Mouse (Mus musculus) ES-E14 (cell line): Measurements from ENCODE around the gene Chd6.

Experiments used
- HCFC1 ChIP-seq: IDR thresholded peaks from 2 replicates; pipeline ENCODE4 v1.6.1; 2012; ENCODE audit warnings: low read length, inconsistent platforms, borderline replicate concordance; ENCODE audit not compliant: insufficient read depth
- ZC3H11A ChIP-seq: IDR thresholded peaks from 2 replicates; pipeline ENCODE4 v1.6.1; 2012; ENCODE audit warnings: low read depth, mild to moderate bottlenecking, inconsistent platforms, low read length, borderline replicate concordance

DNA sequence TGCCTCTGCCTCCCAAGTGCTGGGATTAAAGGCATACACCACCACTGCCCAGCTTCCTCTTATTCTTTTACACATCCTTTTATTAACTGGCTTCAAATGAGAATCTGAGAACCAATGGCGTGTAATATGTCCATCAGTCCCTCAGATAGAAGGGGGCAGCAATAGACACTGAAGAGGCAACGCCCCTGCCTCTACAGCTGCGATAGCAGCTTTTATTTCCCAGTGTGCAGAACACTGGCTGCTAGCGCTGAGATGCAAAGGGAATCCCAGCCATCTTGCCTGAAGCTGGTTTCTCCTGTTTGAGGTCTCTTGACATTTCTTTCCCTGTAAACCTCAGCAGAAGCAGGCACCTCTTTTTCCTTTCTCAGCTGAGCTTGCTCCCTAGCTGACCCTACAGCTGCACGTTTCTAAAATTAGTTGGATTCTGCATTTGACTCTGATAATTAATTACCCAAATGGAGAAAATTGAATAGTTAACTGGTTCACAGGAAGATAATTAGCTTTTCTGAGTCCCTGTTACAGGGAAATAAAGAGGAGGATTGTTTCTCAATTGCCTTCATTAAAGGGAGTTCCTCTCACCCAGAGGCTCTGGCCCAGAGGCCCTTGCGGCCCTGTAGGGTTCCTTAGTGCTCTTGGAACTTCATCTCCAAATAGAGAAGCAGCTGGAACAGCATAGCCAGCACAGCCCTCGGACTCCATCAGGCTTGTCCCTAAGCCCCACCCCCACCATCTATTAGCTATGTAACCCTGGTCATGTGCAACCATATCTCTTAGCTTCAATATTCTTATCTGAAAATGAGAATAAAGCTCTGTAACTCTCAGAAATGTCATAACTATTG, 41.3 kb upstream of the Chd6 start:
- no peak for TF ChIP-seq HCFC1
- TF ChIP-seq ZC3H11A: no peak
